Mouse (Mus musculus) limb, embryonic 11.5 days (tissue): Measurements from ENCODE around the gene Ddx39. TPM values are rescaled to one million over a fixed set of nuclear protein-coding genes. Genes with fewer than 3 reads are reported as not detected.
A peak's percentile ranks its signal among the peaks of the same experiment; 100 is the strongest.

ENCODE experiments used
- ATAC-seq: fragments of 200-750 bp; cut with Nextera tagmentation; 2 replicates; pipeline ENCODE4 v1.8.0; 2017; ENCODE audit warnings: low read depth; ENCODE audit not compliant: insufficient number of reproducible peaks, low FRiP score, low TSS enrichment
- DNase-seq: peaks from one replicate; pipeline ENCODE4 v3.0.0-alpha.2; 2015; ENCODE audit warnings: low spot score
- H3K27ac ChIP-seq: fragments of 300-500 bp; sonication (generic); replicated peaks from 2 replicates; pipeline ENCODE4 v1.5.1; 2014; ENCODE audit warnings: low read depth, mild to moderate bottlenecking, low read length
- H3K27me3 ChIP-seq: fragments of 300-500 bp; sonication (generic); 2 replicates; pipeline ENCODE4 v1.6.1; 2014; ENCODE audit warnings: mild to moderate bottlenecking, low read length, mixed read lengths; ENCODE audit not compliant: control insufficient read depth, insufficient read depth
- H3K36me3 ChIP-seq: fragments of 300-500 bp; sonication (generic); 2 replicates; pipeline ENCODE4 v1.6.1; 2014; ENCODE audit warnings: mild to moderate bottlenecking, low read length, moderate library complexity, mixed read lengths; ENCODE audit not compliant: control insufficient read depth, insufficient read depth
- H3K4me1 ChIP-seq: fragments of 300-500 bp; sonication (generic); 2 replicates; pipeline ENCODE4 v1.6.1; 2014; ENCODE audit warnings: low read length, mixed read lengths; ENCODE audit not compliant: control insufficient read depth, insufficient read depth
- H3K4me2 ChIP-seq: fragments of 300-500 bp; sonication (generic); 2 replicates; pipeline ENCODE4 v1.6.1; 2014; ENCODE audit warnings: low read depth, mild to moderate bottlenecking, moderate library complexity; ENCODE audit not compliant: severe bottlenecking
- H3K4me3 ChIP-seq: fragments of 300-500 bp; sonication (generic); 2 replicates; pipeline ENCODE4 v1.5.1; 2014; ENCODE audit warnings: low read depth, low read length
- H3K9ac ChIP-seq: fragments of 300-500 bp; sonication (generic); 2 replicates; pipeline ENCODE4 v1.6.1; 2014; ENCODE audit warnings: mild to moderate bottlenecking, low read length
- H3K9me3 ChIP-seq: fragments of 300-500 bp; sonication (generic); 2 replicates; pipeline ENCODE4 v1.6.1; 2016; ENCODE audit warnings: low read length; ENCODE audit not compliant: control insufficient read depth
- WGBS: fragments of 180-500 bp; shearing (Covaris S2); extraction: QIAGEN DNeasy Blood & Tissue Kit; methylation state at CpG from one replicate; pipeline ENCODE4 v1.1.7; 2014; 5-methylcytosine and 5-hydroxymethylcytosine counted together
- microRNA-seq: library from miRNA; unstranded; fragments of <30 nt; microRNA quantifications from one replicate; pipeline ENCODE4, GENCODE M21; 2016
- polyA plus RNA-seq: library from polyadenylated mRNA; unstranded; fragments of >200 nt; fragmentation: Nextera tagmentation; extraction: Ambion mirVana; gene quantifications from 2 replicates; pipeline ENCODE4 v1.2.1, GENCODE M21; 2014

Gene Ddx39
- polyA plus RNA-seq, 1 experiment from 2014 or later = 215 TPM

GRCm38 (mm10) chr8:83772701-83773451 is 57.9 kb downstream of the Ddx39 start:
- Histone ChIP-seq H3K27me3 (0 out of 2 replicates have a peak, but pooled peaks cover 3% of the 10 kb centered on the region), H3K4me2 (peak overlapping the region; percentile 68), H3K9me3 (no peaks in the 10 kb centered on the region), H3K4me3 (peak overlapping the region; percentile 31), H3K4me1 (peaks cover 3% of the 10 kb centered on the region; the same call in 1 of the 2 replicates), H3K27ac (no peak overlapping the region), H3K36me3 (no peaks in the 10 kb centered on the region), H3K9ac (peak overlapping the region; percentile 49)
- DNase-seq = peak; percentile 51
- ATAC-seq = no peak
- 12% methylated on average over 25 of the region's 25 CpGs for WGBS

DNA sequence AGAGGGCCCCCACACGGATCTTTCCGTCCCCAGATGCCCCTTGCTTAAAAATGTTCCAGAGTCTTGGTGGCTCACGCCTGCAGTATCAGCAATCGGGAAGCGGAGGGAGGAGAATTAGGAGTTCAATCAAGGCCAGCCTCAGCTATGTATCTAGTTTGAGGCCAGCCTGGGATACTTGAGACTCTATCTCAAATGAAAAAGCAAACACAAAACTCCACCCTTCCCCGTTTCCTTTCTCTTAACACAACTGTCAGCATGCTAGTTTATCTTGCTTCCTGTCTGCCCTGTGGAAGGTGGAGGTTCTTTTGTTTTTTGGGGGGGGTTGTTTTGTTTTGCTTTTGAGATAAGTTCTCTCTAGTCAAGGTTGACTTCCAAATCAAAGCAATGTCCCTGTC is 58.5 kb downstream of the Ddx39 start:
- Histone ChIP-seq H3K27me3 (0 out of 2 replicates have a peak, but pooled peaks cover 3% of the 10 kb centered on the region), H3K4me1 (peaks cover 3% of the 10 kb centered on the region; the same call in 1 of the 2 replicates), H3K36me3 (no peaks in the 10 kb centered on the region), H3K4me2 (peak overlapping the region; percentile 68; the same call in 1 of the 2 replicates), H3K4me3 (no peak overlapping the region), H3K27ac (no peak overlapping the region), H3K9me3 (no peaks in the 10 kb centered on the region), H3K9ac (no peak overlapping the region)
- no peak for DNase-seq
- 47% methylated on average over 6 of the region's 6 CpGs for WGBS
- no peak for ATAC-seq

- Histone ChIP-seq H3K9me3 (no peaks in the 10 kb centered on the region), H3K4me2 (no peak overlapping the region), H3K9ac (no peak overlapping the region), H3K36me3 (no peaks in the 10 kb centered on the region), H3K27ac (no peak overlapping the region), H3K27me3 (0 out of 2 replicates have a peak, but pooled peaks cover 3% of the 10 kb centered on the region), H3K4me1 (peaks cover 3% of the 10 kb centered on the region; the same call in 1 of the 2 replicates), H3K4me3 (no peak overlapping the region)
- WGBS = 39% methylated on average over 2 of the region's 2 CpGs
- DNase-seq (no peak), ATAC-seq (no peak)
Measured at GRCm38 (mm10) chr8:83774221-83774620, 59.2 kb downstream of the Ddx39 start.

Small RNA genes within 50 kb of the gene (microRNA-seq; reads per million reads assigned to microRNA genes)
- not detected for gene Mir1668

Other genes starting within 250 kb of the Ddx39 start
- gene Olfr370, start 179.4 kb upstream of the Ddx39 start, polyA plus RNA-seq = not detected in 2 replicates
- 331 and 339 TPM in 2 replicates for gene Ndufb7, start 148.5 kb upstream of the Ddx39 start, polyA plus RNA-seq
- gene Tecr, start 107.2 kb upstream of the Ddx39 start, polyA plus RNA-seq = 679 and 704 TPM in 2 replicates
- gene Dnajb1, start 107.0 kb upstream of the Ddx39 start, polyA plus RNA-seq = 75.6 and 78.2 TPM in 2 replicates
- 163 and 178 TPM in 2 replicates for gene Gipc1, start 62.5 kb upstream of the Ddx39 start, polyA plus RNA-seq
- gene Ptger1, start 48.5 kb upstream of the Ddx39 start, polyA plus RNA-seq = 0.59 and 1.6 TPM in 2 replicates
- 28.8 and 30.1 TPM in 2 replicates for gene Pkn1, start 16.0 kb upstream of the Ddx39 start, polyA plus RNA-seq
- gene Adgre5, start 26.1 kb downstream of the Ddx39 start, polyA plus RNA-seq = 24.6 and 26.4 TPM in 2 replicates
- gene Adgrl1, start 184.9 kb downstream of the Ddx39 start, polyA plus RNA-seq = 20.7 and 23.0 TPM in 2 replicates
- 0.76 and 0.81 TPM in 2 replicates for gene Gm10644, start 240.0 kb downstream of the Ddx39 start, polyA plus RNA-seq
- gene Asf1b, start 240.3 kb downstream of the Ddx39 start, polyA plus RNA-seq = 81.8 and 84.1 TPM in 2 replicates